Mouse (Mus musculus) liver, postnatal 0 days (tissue): ENCODE results near the gene Gm4201.
"Not testable (repeated sequence)": the region's sequence is repeated elsewhere in the genome, so short reads cannot be mapped to it uniquely, and the experiment has no call there.

Source experiments
- CTCF ChIP-seq: sonication (generic); IDR thresholded peaks from 2 replicates; pipeline ENCODE4 v1.5.1; 2016; ENCODE audit warnings: antibody characterized with exemption, low read depth
- EP300 ChIP-seq: IDR thresholded peaks from 2 replicates; pipeline ENCODE4 v1.6.1; 2016; ENCODE audit warnings: antibody characterized with exemption, low read depth, mild to moderate bottlenecking

GRCm38 (mm10) chr7:22534787-22535186, 30.4 kb downstream of the Gm4201 start, which contains the start of gene Gm8677:
- not testable (repeated sequence) for TF ChIP-seq CTCF, EP300
